Mouse (Mus musculus) lung, postnatal 25 days (tissue): ENCODE measurements around the gene Timm44.

Experiments used
- DNase-seq: peaks from one replicate; pipeline ENCODE4 v3.0.0; 2022; ENCODE audit warnings: low spot score

Timm44 gene

GRCm38 (mm10) chr8:4237814-4238433, 37.8 kb downstream of the Timm44 start:
- DNase-seq: no peak

GRCm38 (mm10) chr8:4230612-4231351, 44.9 kb downstream of the Timm44 start:
- peak; percentile 65 for DNase-seq

GRCm38 (mm10) chr8:4229784-4230183, 45.9 kb downstream of the Timm44 start:
- DNase-seq: no peak

- no peak for DNase-seq
Measured at GRCm38 (mm10) chr8:4227919-4228318, 47.8 kb downstream of the Timm44 start.

- no peak for DNase-seq
Measured at GRCm38 (mm10) chr8:4226739-4227347, 48.9 kb downstream of the Timm44 start, which contains the start of gene Lrrc8e. Lrrc8e (plus strand) TSS chr8:4226827.

GRCm38 (mm10) chr8:4226323-4226722, 49.4 kb downstream of the Timm44 start:
- DNase-seq: no peak

GRCm38 (mm10) chr8:4222059-4222458, 53.7 kb downstream of the Timm44 start:
- no peak for DNase-seq

- no peak for DNase-seq
Measured at GRCm38 (mm10) chr8:4219617-4220016, 56.1 kb downstream of the Timm44 start.

- DNase-seq: no peak
Measured at GRCm38 (mm10) chr8:4216791-4217621, 58.7 kb downstream of the Timm44 start, which contains the start of gene Prr36. Prr36 (minus strand) TSS chr8:4217459.

GRCm38 (mm10) chr8:4216296-4216695, 59.4 kb downstream of the Timm44 start:
- no peak for DNase-seq

- peak; percentile 89 for DNase-seq
Measured at GRCm38 (mm10) chr8:4214006-4214980, 61.4 kb downstream of the Timm44 start.

- peak; percentile 74 for DNase-seq
Measured at GRCm38 (mm10) chr8:4213210-4214005, 62.3 kb downstream of the Timm44 start.

GRCm38 (mm10) chr8:4212809-4213209, 62.9 kb downstream of the Timm44 start:
- no peak for DNase-seq

- no peak for DNase-seq
Measured at GRCm38 (mm10) chr8:4211097-4211496, 64.6 kb downstream of the Timm44 start.
